In the genomic region with DNA sequence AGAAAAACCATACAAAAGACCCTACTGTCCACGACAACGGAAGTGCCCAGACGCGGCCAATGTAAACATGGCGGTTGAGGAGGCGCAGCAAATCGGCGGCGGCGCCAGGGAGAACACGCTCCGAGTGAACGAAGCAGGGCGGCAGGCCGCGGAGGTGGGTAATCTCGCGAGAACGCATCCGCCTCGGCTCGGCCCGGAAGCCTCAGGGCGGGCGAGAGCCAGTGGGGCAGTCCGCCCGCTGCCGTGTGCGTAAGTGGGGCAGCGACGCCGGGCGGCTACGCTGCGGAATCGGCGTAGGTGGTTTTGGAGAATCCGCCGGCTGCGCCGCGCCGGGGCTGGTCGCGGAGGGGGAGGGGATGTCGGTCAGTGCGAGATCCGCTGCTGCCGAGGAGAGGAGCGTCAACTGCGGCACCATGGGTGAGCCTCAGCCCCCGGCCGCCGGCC, we compare ENCODE assay signal across 8 mouse cellular contexts. TPM values are rescaled to one million over a fixed set of nuclear protein-coding genes. Genes with fewer than 3 reads are reported as not detected.
A peak's percentile ranks its signal among the peaks of the same experiment; 100 is the strongest.
DNase-seq lines count a peak whose midpoint lies in the region; ATAC-seq and TF ChIP-seq lines count a peak whose summit lies in the region.

TSS of gene Sept7 (plus strand) at position 157 of the 444 bp plus-strand sequence.

- no peaks in the 10 kb centered on the region for H3K36me3 ChIP-seq in ES-Bruce4 (ENCODE audit: control insufficient read depth, insufficient read depth, low read length, poor library complexity, severe bottlenecking)
- no peaks in the 10 kb centered on the region for H3K36me3 ChIP-seq in forebrain, embryonic 13.5 days (ENCODE audit: poor library complexity, severe bottlenecking)
- no peaks in the 10 kb centered on the region; the same call in 1 of the 2 replicates for H3K36me3 ChIP-seq in liver, postnatal 0 days (replicated peaks; ENCODE audit: insufficient read depth, low read length)
- no peaks in the 10 kb centered on the region for H3K36me3 ChIP-seq in neural tube, embryonic 14.5 days (ENCODE audit: control insufficient read depth, insufficient read depth, low read length)

- peak within 1 kb of the TSS; percentile 72 for H3K27ac ChIP-seq in ES-Bruce4 (ENCODE audit: insufficient read depth, low read length)
- peak within 1 kb of the TSS; percentile 98 for H3K27ac ChIP-seq in forebrain, embryonic 13.5 days
- peak within 1 kb of the TSS; percentile 96 for H3K27ac ChIP-seq in liver, postnatal 0 days (ENCODE audit: low read depth)
- peak within 1 kb of the TSS; percentile 99 for H3K27ac ChIP-seq in neural tube, embryonic 14.5 days (ENCODE audit: low read depth, low read length)

- ATAC-seq in cerebellum, adult (ENCODE audit: insufficient number of reproducible peaks, low FRiP score, low TSS enrichment) = peak; percentile 96
- ATAC-seq in forebrain, embryonic 13.5 days = peak; percentile 99
- ATAC-seq in liver, postnatal 0 days = peak; percentile 98
- peak; percentile 99 for ATAC-seq in neural tube, embryonic 14.5 days (ENCODE audit: low read depth)

- no peaks in the 10 kb centered on the region for H3K27me3 ChIP-seq in ES-Bruce4 (ENCODE audit: control insufficient read depth, insufficient read depth, low read length, poor library complexity, severe bottlenecking)
- no peaks in the 10 kb centered on the region for H3K27me3 ChIP-seq in forebrain, embryonic 13.5 days
- H3K27me3 ChIP-seq in liver, postnatal 0 days (ENCODE audit: insufficient read depth, low read length) = no peaks in the 10 kb centered on the region
- no peaks in the 10 kb centered on the region for H3K27me3 ChIP-seq in neural tube, embryonic 14.5 days (ENCODE audit: control insufficient read depth, insufficient read depth, low read length)

- under 1% methylated on average over 37 of the region's 54 CpGs for WGBS in forebrain, embryonic 13.5 days
- under 1% methylated on average over 52 of the region's 54 CpGs for WGBS in large intestine, adult 2 months
- under 1% methylated on average over 52 of the region's 54 CpGs for WGBS in liver, postnatal 0 days (ENCODE audit: insufficient replicate concordance)
- WGBS in neural tube, embryonic 14.5 days = under 1% methylated on average over 48 of the region's 54 CpGs

- no peaks in the 10 kb centered on the region for H3K4me1 ChIP-seq in ES-Bruce4 (ENCODE audit: control insufficient read depth, insufficient read depth, low read length)
- H3K4me1 ChIP-seq in forebrain, embryonic 13.5 days = peaks cover 33% of the 10 kb centered on the region
- H3K4me1 ChIP-seq in liver, postnatal 0 days (ENCODE audit: insufficient read depth) = peaks cover 11% of the 10 kb centered on the region
- peaks cover 15% of the 10 kb centered on the region for H3K4me1 ChIP-seq in neural tube, embryonic 14.5 days (ENCODE audit: control insufficient read depth, insufficient read depth, low read length)

- H3K9ac ChIP-seq in ES-Bruce4 (ENCODE audit: low read depth, poor library complexity, severe bottlenecking) = peak within 1 kb of the TSS; percentile 97
- peak within 1 kb of the TSS; percentile 96 for H3K9ac ChIP-seq in forebrain, embryonic 13.5 days
- peak within 1 kb of the TSS; percentile 98 for H3K9ac ChIP-seq in liver, postnatal 0 days (replicated peaks)
- peak within 1 kb of the TSS; percentile 96 for H3K9ac ChIP-seq in neural tube, embryonic 14.5 days (replicated peaks; ENCODE audit: low read depth, low read length)

- H3K4me2 ChIP-seq in forebrain, embryonic 13.5 days = peak within 1 kb of the TSS; percentile 74
- peak within 1 kb of the TSS; percentile 86 for H3K4me2 ChIP-seq in liver, postnatal 0 days (ENCODE audit: low read depth, low read length)
- H3K4me2 ChIP-seq in neural tube, embryonic 14.5 days (ENCODE audit: low read depth, low read length) = peak within 1 kb of the TSS; percentile 76

- no peak for TF ChIP-seq POLR2A in ES-Bruce4 (IDR thresholded peaks at IDR 0.05; ENCODE audit: insufficient read depth, low read length)

- no peak for TF ChIP-seq EP300 in ES-Bruce4 (IDR thresholded peaks at IDR 0.05; ENCODE audit: insufficient read depth, low read depth, low read length)
- TF ChIP-seq EP300 in liver, postnatal 0 days (IDR thresholded peaks at IDR 0.05; ENCODE audit: low read depth) = peak; percentile 74

- DNase-seq in heart, postnatal 10 days = peak; percentile 99 to 100
- DNase-seq in large intestine, adult 2 months (ENCODE audit: low read depth, low spot score) = peak; percentile 78
- DNase-seq in liver, postnatal 0 days = peak; percentile 99
- peak; percentile 97 for DNase-seq in testis, postnatal 10 days (ENCODE audit: low spot score)

- peak within 1 kb of the TSS; percentile 88 for H3K4me3 ChIP-seq in ES-Bruce4 (ENCODE audit: low read depth, low read length)
- peak within 1 kb of the TSS; percentile 98 for H3K4me3 ChIP-seq in forebrain, embryonic 13.5 days
- peak within 1 kb of the TSS; percentile 93 for H3K4me3 ChIP-seq in liver, postnatal 0 days (ENCODE audit: low read depth, low read length)
- H3K4me3 ChIP-seq in neural tube, embryonic 14.5 days (ENCODE audit: low read depth, low read length) = peak within 1 kb of the TSS; percentile 98

- intact Hi-C loops in heart, postnatal 10 days (cut with DNase I) = loop anchor here (2.0 to 10.0 kb wide), 5 partner anchors 35 to 748 kb away; partner anchors contain the start of genes Dpy19l1 and Herpud2

- H3K9me3 ChIP-seq in ES-Bruce4 (replicated peaks; ENCODE audit: control insufficient read depth, insufficient read depth, low read length, poor library complexity, severe bottlenecking) = no peaks in the 10 kb centered on the region
- H3K9me3 ChIP-seq in forebrain, embryonic 13.5 days (replicated peaks) = no peaks in the 10 kb centered on the region
- H3K9me3 ChIP-seq in liver, postnatal 0 days (ENCODE audit: low read length) = no peaks in the 10 kb centered on the region
- no peaks in the 10 kb centered on the region for H3K9me3 ChIP-seq in neural tube, embryonic 14.5 days (ENCODE audit: control insufficient read depth, low read length)

- TF ChIP-seq CTCF in ES-Bruce4 (IDR thresholded peaks at IDR 0.05; ENCODE audit: low read depth, low read length) = no peak
- TF ChIP-seq CTCF in liver, postnatal 0 days (IDR thresholded peaks at IDR 0.05; ENCODE audit: low read depth) = peak; percentile 46

RNA-seq across cellular contexts. Expression of gene Sept7, which starts in this region (rescaled TPM):
- polyA plus RNA-seq in ES-Bruce4 (2011; ENCODE audit: insufficient read depth, insufficient read length, low read depth, missing spikeins) = 187 and 193 TPM in 2 replicates
- polyA plus RNA-seq in forebrain, embryonic 13.5 days (2015; fragmentation: Nextera tagmentation; extraction: Ambion mirVana) = 267 and 275 TPM in 2 replicates
- total RNA-seq in heart, postnatal 10 days (2021) = 100 to 1,000 TPM; 162 to 187 TPM
- polyA plus RNA-seq in large intestine, adult 2 months (2012; rRNA removed) = 8.0 and 9.9 TPM in 2 replicates
- polyA plus RNA-seq in liver, postnatal 0 days (2015; fragmentation: Nextera tagmentation; extraction: Ambion mirVana) = 77.2 and 83.6 TPM in 2 replicates
- 263 and 293 TPM in 2 replicates for polyA plus RNA-seq in neural tube, embryonic 14.5 days (2014; fragmentation: Nextera tagmentation; extraction: Ambion mirVana)

Comparison
In these comparisons a context has a peak if more than half of its experiments do, and no peak if none do; other contexts are left out.
1. Peak in every context shown above with its lines: DNase-seq, ATAC-seq, H3K4me3 ChIP-seq and H3K27ac ChIP-seq.